In the genomic region with DNA sequence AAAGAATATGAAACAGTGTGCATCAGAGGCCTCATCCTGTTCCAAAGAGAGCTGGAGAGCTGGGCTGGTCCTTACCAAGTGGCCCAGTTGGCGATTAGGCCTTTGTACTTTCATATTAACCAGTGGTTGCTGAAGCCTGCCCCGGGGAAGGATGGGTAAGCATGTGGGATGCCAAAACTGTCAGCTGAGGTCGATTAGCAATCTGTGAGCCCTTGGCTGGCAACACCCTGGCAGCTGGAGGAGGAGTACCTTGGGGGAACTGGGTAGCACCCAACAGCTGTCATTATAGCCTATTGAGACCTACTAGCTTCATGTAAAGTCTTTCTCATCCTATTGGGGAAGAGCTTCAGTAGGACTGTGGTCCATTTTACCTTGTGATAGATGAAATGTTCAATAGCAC, we compare ENCODE assay signal across 28 mouse cellular contexts.
DNase-seq lines count a peak whose midpoint lies in the region; ATAC-seq and TF ChIP-seq lines count a peak whose summit lies in the region.
"Had no signal": no experiment of that assay in that cellular context is flagged by ENCODE, and none has a peak within 500 bp of the region (broad histone marks: within the 10 kb centered on the region; RNA-seq: fewer than 3 reads in every experiment).

No protein-coding gene starts in this region.

- H3K4me3 ChIP-seq in hindbrain, postnatal 0 days (ENCODE audit: low read length), result no peak overlapping the region
- no peak overlapping the region for H3K4me3 ChIP-seq in hindbrain, embryonic 13.5 days
- no peak overlapping the region for H3K4me3 ChIP-seq in midbrain, postnatal 0 days (ENCODE audit: low read depth, low read length)
- no peak overlapping the region for H3K4me3 ChIP-seq in midbrain, embryonic 11.5 days (ENCODE audit: low read depth, low read length)
- H3K4me3 ChIP-seq: embryonic facial prominence, embryonic 13.5 days; embryonic facial prominence, embryonic 15.5 days; erythroblast, embryonic 14.5 days; forebrain, embryonic 10.5 days; forebrain, embryonic 12.5 days had no signal

- TF ChIP-seq CTCF in hindbrain, postnatal 0 days (IDR thresholded peaks at IDR 0.05; ENCODE audit: low read depth), result no peak
- no peak for TF ChIP-seq CTCF in midbrain, postnatal 0 days (IDR thresholded peaks at IDR 0.05)

- 66% methylated on average over 3 of the region's 3 CpGs for WGBS in hindbrain, postnatal 0 days
- WGBS in hindbrain, embryonic 13.5 days, result 75% methylated on average over 3 of the region's 3 CpGs
- WGBS in midbrain, postnatal 0 days, result 70% methylated on average over 3 of the region's 3 CpGs
- 85% methylated on average over 3 of the region's 3 CpGs for WGBS in midbrain, embryonic 11.5 days

- no peak overlapping the region for H3K4me2 ChIP-seq in hindbrain, postnatal 0 days (ENCODE audit: low read depth, low read length)
- no peak overlapping the region for H3K4me2 ChIP-seq in hindbrain, embryonic 13.5 days
- H3K4me2 ChIP-seq in midbrain, postnatal 0 days (ENCODE audit: low read depth, low read length, poor library complexity, severe bottlenecking), result no peak overlapping the region
- H3K4me2 ChIP-seq in midbrain, embryonic 11.5 days, result no peak overlapping the region
- H3K4me2 ChIP-seq: embryonic facial prominence, embryonic 13.5 days; embryonic facial prominence, embryonic 15.5 days; forebrain, embryonic 12.5 days had no signal

- H3K9ac ChIP-seq in hindbrain, postnatal 0 days (replicated peaks; ENCODE audit: low read length), result no peak overlapping the region
- H3K9ac ChIP-seq in hindbrain, embryonic 13.5 days, result no peak overlapping the region
- H3K9ac ChIP-seq in midbrain, postnatal 0 days (replicated peaks; ENCODE audit: low read length, poor library complexity, severe bottlenecking), result no peak overlapping the region
- H3K9ac ChIP-seq in midbrain, embryonic 11.5 days (ENCODE audit: low read length), result no peak overlapping the region
- H3K9ac ChIP-seq: embryonic facial prominence, embryonic 13.5 days; embryonic facial prominence, embryonic 15.5 days; forebrain, embryonic 12.5 days had no signal

- no peaks in the 10 kb centered on the region for H3K36me3 ChIP-seq in hindbrain, postnatal 0 days (ENCODE audit: insufficient read depth, low read length)
- no peaks in the 10 kb centered on the region for H3K36me3 ChIP-seq in hindbrain, embryonic 13.5 days
- no peaks in the 10 kb centered on the region for H3K36me3 ChIP-seq in midbrain, postnatal 0 days (ENCODE audit: insufficient read depth, low read length)
- H3K36me3 ChIP-seq in midbrain, embryonic 11.5 days (ENCODE audit: control insufficient read depth, insufficient read depth, low read length), result no peaks in the 10 kb centered on the region
- H3K36me3 ChIP-seq: embryonic facial prominence, embryonic 13.5 days; embryonic facial prominence, embryonic 15.5 days; forebrain, embryonic 10.5 days; forebrain, embryonic 12.5 days; G1E had no signal

- H3K9me3 ChIP-seq in hindbrain, postnatal 0 days (ENCODE audit: low read length), result no peaks in the 10 kb centered on the region
- no peaks in the 10 kb centered on the region for H3K9me3 ChIP-seq in hindbrain, embryonic 13.5 days
- H3K9me3 ChIP-seq in midbrain, postnatal 0 days (ENCODE audit: low read length), result no peaks in the 10 kb centered on the region
- H3K9me3 ChIP-seq in midbrain, embryonic 11.5 days (ENCODE audit: control insufficient read depth, low read length), result no peaks in the 10 kb centered on the region
- H3K9me3 ChIP-seq: embryonic facial prominence, embryonic 13.5 days; embryonic facial prominence, embryonic 15.5 days; forebrain, embryonic 10.5 days; forebrain, embryonic 12.5 days had no signal

- no peaks in the 10 kb centered on the region for H3K27me3 ChIP-seq in hindbrain, postnatal 0 days (ENCODE audit: insufficient read depth, low read length)
- H3K27me3 ChIP-seq in hindbrain, embryonic 13.5 days, result no peaks in the 10 kb centered on the region
- no peaks in the 10 kb centered on the region for H3K27me3 ChIP-seq in midbrain, postnatal 0 days (ENCODE audit: insufficient read depth, low read length)
- no peaks in the 10 kb centered on the region for H3K27me3 ChIP-seq in midbrain, embryonic 11.5 days (ENCODE audit: control insufficient read depth, insufficient read depth, low read length)
- H3K27me3 ChIP-seq: CH12.LX; embryonic facial prominence, embryonic 13.5 days; embryonic facial prominence, embryonic 15.5 days; forebrain, embryonic 12.5 days had no signal

- ATAC-seq in hindbrain, postnatal 0 days, result no peak
- no peak for ATAC-seq in hindbrain, embryonic 13.5 days (ENCODE audit: low FRiP score)
- ATAC-seq in midbrain, postnatal 0 days (ENCODE audit: low FRiP score), result no peak
- no peak for ATAC-seq in midbrain, embryonic 11.5 days (ENCODE audit: low FRiP score)
- ATAC-seq: activated CD4-positive, CD25-positive, alpha-beta regulatory T cell, adult 4 months; CD4-positive, CD25-positive, alpha-beta regulatory T cell, adult 4 months; forebrain, embryonic 14.5 days; forebrain, embryonic 16.5 days; Patski had no signal

- DNase-seq in adrenal gland, adult 2 months, result peak; percentile 3
- DNase-seq in adrenal gland, postnatal 14 days, result no peak
- DNase-seq in cerebellum, postnatal 14 days, result peak; percentile 39 to 57
- no peak for DNase-seq in cerebellum, adult 11 months
- peak; percentile 29 for DNase-seq in hindbrain, postnatal 0 days (ENCODE audit: low spot score)
- DNase-seq in midbrain, postnatal 0 days (ENCODE audit: low spot score), result peak; percentile 30
- DNase-seq in midbrain, embryonic 11.5 days (ENCODE audit: low spot score, missing footprints), result no peak
- DNase-seq: adrenal gland, postnatal 10 days; adrenal gland, postnatal 36 days; B cell, adult 2 months; cerebellum, adult 11-12 months; cerebellum, adult 8-10 months; cerebellum, adult 9-11 months; cerebellum, postnatal 36 days; embryo, embryonic 11 days had no signal

- no peak overlapping the region for H3K27ac ChIP-seq in hindbrain, postnatal 0 days
- no peak overlapping the region for H3K27ac ChIP-seq in hindbrain, embryonic 13.5 days
- H3K27ac ChIP-seq in midbrain, postnatal 0 days (ENCODE audit: low read depth, low read length), result no peak overlapping the region
- no peak overlapping the region for H3K27ac ChIP-seq in midbrain, embryonic 11.5 days (ENCODE audit: low read depth, low read length)
- H3K27ac ChIP-seq: embryonic facial prominence, embryonic 13.5 days; embryonic facial prominence, embryonic 15.5 days; forebrain, embryonic 10.5 days; forebrain, embryonic 12.5 days had no signal

- H3K4me1 ChIP-seq in hindbrain, postnatal 0 days (ENCODE audit: insufficient read depth, low read length), result no peaks in the 10 kb centered on the region
- H3K4me1 ChIP-seq in hindbrain, embryonic 13.5 days (replicated peaks), result no peaks in the 10 kb centered on the region
- H3K4me1 ChIP-seq in midbrain, postnatal 0 days (ENCODE audit: insufficient read depth, low read length), result no peaks in the 10 kb centered on the region
- no peaks in the 10 kb centered on the region for H3K4me1 ChIP-seq in midbrain, embryonic 11.5 days (ENCODE audit: control insufficient read depth, insufficient read depth, low read length)
- H3K4me1 ChIP-seq: embryonic facial prominence, embryonic 13.5 days; embryonic facial prominence, embryonic 15.5 days; forebrain, embryonic 10.5 days; forebrain, embryonic 12.5 days had no signal

Comparison
In these comparisons a context has a peak if more than half of its experiments do, and no peak if none do; other contexts are left out.
1. DNase-seq: peak in adrenal gland, adult 2 months (single experiment), cerebellum, postnatal 14 days (2 of 2), hindbrain, postnatal 0 days (single experiment) and midbrain, postnatal 0 days (single experiment); none in adrenal gland, postnatal 14 days (single experiment), cerebellum, adult 11 months (single experiment) and midbrain, embryonic 11.5 days (single experiment).